Mouse (Mus musculus) liver, adult 2 months (tissue): ENCODE results near the gene Klf1.

ENCODE experiments used
- CTCF ChIP-seq: fragments of 200-500 bp; IDR thresholded peaks from 2 replicates; pipeline ENCODE4 v1.5.1; 2011; ENCODE audit warnings: low read depth, low read length, control low read depth
- POLR2A ChIP-seq: fragments of 200-500 bp; IDR thresholded peaks from 2 replicates; pipeline ENCODE4 v1.6.1; 2011; ENCODE audit warnings: low read length, control low read depth; ENCODE audit not compliant: insufficient read depth; ENCODE audit errors: extremely low read depth

DNA sequence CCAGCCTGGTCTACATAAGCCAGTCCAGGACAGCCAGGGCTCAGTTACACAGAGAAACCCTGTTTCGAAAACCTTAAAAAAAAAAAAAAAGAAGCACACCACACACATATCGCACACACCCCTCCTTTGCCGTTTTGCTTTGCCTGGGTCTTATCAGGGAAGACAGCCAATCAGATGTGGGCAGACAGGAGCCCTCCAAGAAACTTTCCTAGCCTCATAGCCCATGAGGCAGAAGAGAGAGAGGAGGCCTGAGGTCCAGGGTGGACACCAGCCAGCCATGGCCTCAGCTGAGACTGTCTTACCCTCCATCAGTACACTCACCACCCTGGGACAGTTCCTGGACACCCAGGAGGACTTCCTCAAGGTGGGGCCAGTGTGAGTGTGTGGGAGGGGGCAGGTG is at the start of gene Klf1:
- no peak for TF ChIP-seq CTCF
- no peak for TF ChIP-seq POLR2A
